Mouse (Mus musculus): ENCODE measurements around the gene Ucp2.
"Not testable (repeated sequence)": the region's sequence is repeated elsewhere in the genome, so short reads cannot be mapped to it uniquely, and the experiment has no call there.

DNA sequence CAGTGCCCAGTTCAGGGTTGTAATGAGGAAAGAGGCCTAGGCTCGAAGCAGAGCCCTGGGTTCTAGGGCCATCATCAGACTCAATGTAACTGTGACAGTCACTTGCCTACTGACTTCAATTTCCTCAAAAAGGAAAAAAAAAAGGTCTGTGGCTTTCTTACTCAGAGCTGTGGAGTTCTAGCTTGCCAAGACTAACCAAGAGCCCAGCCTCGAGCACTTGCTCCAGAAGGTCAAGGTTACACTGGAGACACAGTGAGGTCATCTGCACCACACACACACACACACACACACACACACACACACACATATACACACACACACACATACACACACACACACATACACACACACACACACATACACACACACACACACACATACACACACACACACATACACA, 11.1 kb upstream of the Ucp2 start:
- not testable (repeated sequence) for TF ChIP-seq POLR2A (IDR thresholded peaks at IDR 0.05; ENCODE audit: control insufficient read depth, extremely low read depth, insufficient read depth, low read length, poor library complexity); CTCF (IDR thresholded peaks at IDR 0.05; ENCODE audit: borderline replicate concordance, control insufficient read depth, extremely low read depth, insufficient read depth, low read length, poor library complexity)

All from thymus, adult 2 months (tissue).